Mouse (Mus musculus) CH12.LX (cell line): ENCODE results near the gene Dlg1. TPM values are rescaled to one million over a fixed set of nuclear protein-coding genes. Genes with fewer than 3 reads are reported as not detected.

Experiments
- DNase-seq: peaks from one replicate; pipeline ENCODE4 v3.0.0-alpha.2; 2013; ENCODE audit errors: extremely low read depth
- H3K27ac ChIP-seq: 2 replicates; pipeline ENCODE4 v1.5.1; 2012; ENCODE audit warnings: low read depth, mild to moderate bottlenecking, control low read depth, moderate library complexity; ENCODE audit not compliant: insufficient read depth
- H3K27me3 ChIP-seq: replicated peaks from 2 replicates; pipeline ENCODE3; 2012; ENCODE audit warnings: inconsistent platforms
- H3K36me3 ChIP-seq, 2 experiments: replicated peaks in 1 of 2; 2 replicates each; pipeline versions ENCODE3 to v1.6.1; 2012; ENCODE audit warnings: inconsistent platforms in 1 of 2, low read length in 1 of 2, mild to moderate bottlenecking in 1 of 2, mixed read lengths in 1 of 2, moderate library complexity in 1 of 2; ENCODE audit not compliant: control insufficient read depth in 1 of 2, insufficient read depth in 1 of 2
- H3K4me1 ChIP-seq, 2 experiments: 2 replicates each; pipeline ENCODE4 v1.6.1; 2012; ENCODE audit warnings: inconsistent platforms in 1 of 2, moderate library complexity in 1 of 2; ENCODE audit not compliant: insufficient read depth in 2 of 2, control insufficient read depth in 1 of 2
- H3K4me2 ChIP-seq: 2 replicates; pipeline ENCODE4 v1.6.1; 2012; ENCODE audit warnings: low read depth, mild to moderate bottlenecking, control low read depth; ENCODE audit not compliant: poor library complexity, insufficient read depth, severe bottlenecking
- H3K4me3 ChIP-seq, 3 experiments: fragments of 150-350 bp in 1 of 3; sonication (generic) in 1 of 3; replicated peaks in 1 of 3; 2 replicates each; pipeline versions ENCODE3 to v1.5.1; 2011 to 2012; ENCODE audit warnings: low read depth in 2 of 3, low read length in 2 of 3, mild to moderate bottlenecking in 2 of 3, moderate library complexity in 2 of 3, control low read depth in 1 of 3, improper control_type of control experiment in 1 of 3, inconsistent platforms in 1 of 3, mixed read lengths in 1 of 3; ENCODE audit not compliant: poor library complexity in 1 of 3
- H3K79me2 ChIP-seq: replicated peaks from 2 replicates; pipeline ENCODE4 v1.6.1; 2012; ENCODE audit warnings: mild to moderate bottlenecking, moderate library complexity; ENCODE audit not compliant: control insufficient read depth, poor library complexity, insufficient read depth, severe bottlenecking; ENCODE audit errors: extremely low read depth
- H3K9ac ChIP-seq: 2 replicates; pipeline ENCODE4 v1.6.1; 2012; ENCODE audit warnings: low read depth, mild to moderate bottlenecking, control low read depth, moderate library complexity; ENCODE audit not compliant: insufficient read depth
- H3K9me3 ChIP-seq: replicated peaks from 2 replicates; pipeline ENCODE3; 2012; ENCODE audit warnings: low read length, inconsistent platforms, mixed read lengths
- CHD2 ChIP-seq: IDR thresholded peaks from 2 replicates; pipeline ENCODE4 v1.6.1; 2011; ENCODE audit warnings: low read length, improper control_type of control experiment
- CTCF ChIP-seq, 2 experiments: IDR thresholded peaks in 1 of 2; conservative IDR thresholded peaks in 1 of 2; 2 replicates each; pipeline ENCODE4 v1.5.1; 2011 to 2012; ENCODE audit warnings: low read depth in 2 of 2, low read length in 2 of 2, improper control_type of control experiment in 1 of 2, inconsistent platforms in 1 of 2, mild to moderate bottlenecking in 1 of 2, moderate library complexity in 1 of 2
- E2F4 ChIP-seq: IDR thresholded peaks from 2 replicates; pipeline ENCODE4 v1.6.1; 2011; ENCODE audit warnings: low read depth, low read length, improper control_type of control experiment; ENCODE audit not compliant: insufficient replicate concordance
- EP300 ChIP-seq: IDR thresholded peaks from 2 replicates; pipeline ENCODE4 v1.6.1; 2011; ENCODE audit warnings: low read length, improper control_type of control experiment
- IRF4 ChIP-seq: IDR thresholded peaks from 2 replicates; pipeline ENCODE4 v1.6.1; 2014; ENCODE audit warnings: low read depth, mild to moderate bottlenecking, inconsistent platforms, low read length, improper control_type of control experiment
- JUN ChIP-seq: IDR thresholded peaks from 2 replicates; pipeline ENCODE4 v1.6.1; 2011; ENCODE audit warnings: low read depth, mild to moderate bottlenecking, low read length, improper control_type of control experiment, moderate library complexity; ENCODE audit not compliant: insufficient read depth
- JUND ChIP-seq: conservative IDR thresholded peaks from 2 replicates; pipeline ENCODE4 v1.6.1; 2011; ENCODE audit warnings: low read depth, low read length, improper control_type of control experiment
- MAFK ChIP-seq: IDR thresholded peaks from 2 replicates; pipeline ENCODE4 v1.6.1; 2011; ENCODE audit warnings: low read length, improper control_type of control experiment; ENCODE audit not compliant: insufficient replicate concordance
- MAX ChIP-seq: IDR thresholded peaks from 2 replicates; pipeline ENCODE4 v1.6.1; 2011; ENCODE audit warnings: low read length, improper control_type of control experiment
- MXI1 ChIP-seq: IDR thresholded peaks from 2 replicates; pipeline ENCODE4 v1.6.1; 2011; ENCODE audit warnings: mild to moderate bottlenecking, low read depth, low read length, improper control_type of control experiment
- NELFE ChIP-seq: IDR thresholded peaks from 2 replicates; pipeline ENCODE4 v1.6.1; 2011; ENCODE audit warnings: low read depth, low read length, improper control_type of control experiment
- POLR2A ChIP-seq: IDR thresholded peaks from 2 replicates; pipeline ENCODE4 v1.6.1; 2011; ENCODE audit warnings: low read depth, mild to moderate bottlenecking, improper control_type of control experiment, low read length
- RAD21 ChIP-seq: IDR thresholded peaks from 2 replicates; pipeline ENCODE4 v1.6.1; 2011; ENCODE audit warnings: low read depth, mild to moderate bottlenecking, low read length, improper control_type of control experiment, moderate library complexity
- RCOR1 ChIP-seq: conservative IDR thresholded peaks from 2 replicates; pipeline ENCODE4 v1.6.1; 2012; ENCODE audit warnings: low read depth, mild to moderate bottlenecking, inconsistent platforms, low read length, improper control_type of control experiment
- SMC3 ChIP-seq: IDR thresholded peaks from 2 replicates; pipeline ENCODE4 v1.6.1; 2011; ENCODE audit warnings: low read depth, low read length, improper control_type of control experiment
- TBP ChIP-seq: conservative IDR thresholded peaks from 2 replicates; pipeline ENCODE4 v1.6.1; 2011; ENCODE audit warnings: low read depth, low read length, improper control_type of control experiment
- USF1 ChIP-seq: IDR thresholded peaks from 2 replicates; pipeline ENCODE4 v1.6.1; 2014; ENCODE audit warnings: low read depth, mild to moderate bottlenecking, inconsistent platforms, low read length, improper control_type of control experiment
- ZC3H11A ChIP-seq: IDR thresholded peaks from 2 replicates; pipeline ENCODE4 v1.6.1; 2012; ENCODE audit warnings: low read depth, mild to moderate bottlenecking, inconsistent platforms, low read length, improper control_type of control experiment
- ZMIZ1 ChIP-seq: IDR thresholded peaks from 2 replicates; pipeline ENCODE4 v1.6.1; 2012; ENCODE audit warnings: low read depth, mild to moderate bottlenecking, inconsistent platforms, low read length, improper control_type of control experiment
- ZNF384 ChIP-seq: IDR thresholded peaks from 2 replicates; pipeline ENCODE4 v1.6.1; 2012; ENCODE audit warnings: low read depth, low read length, improper control_type of control experiment, inconsistent platforms
- dilution Hi-C: fragments of 300-500 bp; cut with MboI; formaldehyde crosslinking; loops from 2 replicates; pipeline ENCODE4 v1.14.3; 2020; ENCODE audit warnings: low sequenced_read_pairs; ENCODE audit not compliant: extremely low pct_unique_long_range_greater_than_20kb, extremely low pct_ligation_motif_present
- in situ Hi-C: fragments of 300-500 bp; cut with MboI; formaldehyde crosslinking; loops from 3 replicates; pipeline ENCODE4 v1.14.3; 2019; ENCODE audit warnings: low sequenced_read_pairs, low pct_ligation_motif_present, low pct_unique_long_range_greater_than_20kb, mixed read lengths
- polyA plus RNA-seq: library from polyadenylated mRNA; unstranded; fragments of >175 nt; gene quantifications from 2 replicates; pipeline ENCODE4 v1.2.1, GENCODE M21; 2012; ENCODE audit warnings: low read depth; ENCODE audit not compliant: insufficient read length
- total RNA-seq, 2 experiments: library from RNA; depleted of rRNA; stranded (reverse); fragments of 300-350 nt in 1 of 2; fragments of >200 nt in 1 of 2; gene quantifications; 2 replicates each; pipeline ENCODE4 v1.2.3; 2012 to 2014

Dlg1 gene
- total and polyA plus RNA-seq, 3 experiments = 29.0 to 47.9 (median 37.4) TPM

DNA sequence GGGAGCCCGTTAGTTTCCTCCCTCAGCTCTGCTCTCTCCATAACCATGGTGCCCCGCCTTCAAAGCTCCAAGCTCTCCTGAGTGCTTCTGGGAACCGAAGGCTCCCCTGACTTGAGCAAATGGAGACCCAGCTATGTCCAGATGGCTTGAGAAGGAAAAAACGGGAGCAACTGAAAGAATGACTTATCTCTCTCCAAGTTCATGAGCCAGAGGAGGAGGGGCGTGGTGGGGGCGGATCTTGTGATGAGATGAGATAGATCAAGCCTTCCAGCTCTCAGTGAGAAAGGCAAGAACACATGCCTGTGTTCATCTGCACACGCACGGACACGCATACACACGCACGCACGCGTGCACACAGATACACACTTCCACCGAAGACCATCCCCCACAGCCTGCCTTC lies 220.1 kb downstream of the Dlg1 start (continued):
- TF ChIP-seq RAD21 (no peak), MAX (no peak), ZC3H11A (no peak)

DNA sequence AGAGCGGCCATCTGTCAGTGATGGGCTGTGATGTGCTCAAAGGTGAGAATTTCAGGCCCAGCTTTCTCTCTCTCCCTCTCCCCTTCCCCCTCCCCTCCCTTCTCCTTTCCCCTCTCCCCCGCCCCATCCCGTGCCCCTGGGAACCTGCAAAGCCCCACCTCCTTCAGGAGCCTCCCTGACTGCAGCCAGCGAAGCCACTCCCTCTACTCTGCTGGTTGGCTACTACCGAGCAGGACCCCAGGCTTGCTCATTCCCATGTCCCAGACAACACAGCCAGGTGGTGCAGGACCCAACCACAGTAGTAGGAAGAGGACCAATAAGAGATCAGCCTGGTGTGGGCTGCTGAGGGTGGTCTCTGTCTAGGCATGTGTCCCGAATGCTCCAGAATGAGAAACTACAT lies 220.7 kb downstream of the Dlg1 start:
- Histone ChIP-seq H3K27ac (no peak overlapping the region), H3K27me3 (no peaks in the 10 kb centered on the region), H3K79me2 (no peaks in the 10 kb centered on the region), H3K9ac (no peak overlapping the region), H3K4me2 (no peak overlapping the region), H3K4me1 (peaks cover 23 to 31% of the 10 kb centered on the region in 2 experiments), H3K4me3 (no peak overlapping the region), H3K36me3 (no peaks in the 10 kb centered on the region), H3K9me3 (no peaks in the 10 kb centered on the region)
- in situ Hi-C loops = no loop called here
- no peak for TF ChIP-seq CTCF (conservative IDR thresholded peaks at IDR 0.05 in 1 of 2, IDR thresholded peaks at IDR 0.05 in 1 of 2; ENCODE audit: low read depth in 2 of 2, low read length in 2 of 2)
- no peak for TF ChIP-seq JUND
- no peak for TF ChIP-seq EP300
- no peak for TF ChIP-seq NELFE
- TF ChIP-seq E2F4 = no peak
- no peak for TF ChIP-seq IRF4
- TF ChIP-seq ZNF384 = no peak
- TF ChIP-seq RAD21 = no peak
- TF ChIP-seq MAFK = no peak
- no peak for TF ChIP-seq USF1
- TF ChIP-seq MXI1 = no peak
- TF ChIP-seq POLR2A = no peak
- no peak for TF ChIP-seq SMC3
- no peak for TF ChIP-seq JUN
- TF ChIP-seq RCOR1 = no peak
- no peak for TF ChIP-seq CHD2
- TF ChIP-seq ZMIZ1 = no peak
- dilution Hi-C loops = no loop called here
- no peak for DNase-seq

DNA sequence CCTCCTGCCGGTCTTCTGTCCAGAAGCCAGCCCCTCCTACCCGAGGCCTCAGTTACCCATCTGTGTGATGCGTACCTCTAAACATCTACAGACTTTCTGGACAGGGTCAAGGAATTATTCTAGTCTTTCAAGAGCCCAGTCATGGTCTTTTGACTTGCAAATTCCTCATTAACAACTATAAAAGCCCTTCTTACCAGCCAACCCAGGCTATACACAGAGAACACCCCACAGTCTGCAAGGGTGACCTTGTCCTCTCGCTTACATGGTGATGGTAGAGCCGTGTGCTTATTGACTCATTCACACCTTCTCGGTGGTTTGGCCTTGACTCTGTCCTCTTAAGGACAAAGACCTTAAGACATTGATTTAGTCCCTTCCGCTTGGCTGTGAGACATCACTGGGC lies 227.7 kb downstream of the Dlg1 start:
- Histone ChIP-seq H3K36me3 (no peaks in the 10 kb centered on the region), H3K27me3 (no peaks in the 10 kb centered on the region), H3K9ac (no peak overlapping the region), H3K27ac (no peak overlapping the region), H3K4me2 (no peak overlapping the region), H3K79me2 (no peaks in the 10 kb centered on the region), H3K4me1 (peaks cover 39 to 69% of the 10 kb centered on the region in 2 experiments), H3K4me3 (no peak overlapping the region), H3K9me3 (no peaks in the 10 kb centered on the region)
- no peak for DNase-seq
- dilution Hi-C loops = no loop called here
- in situ Hi-C loops = no loop called here
- TF ChIP-seq EP300 = no peak
- no peak for TF ChIP-seq TBP
- TF ChIP-seq RAD21 = no peak
